Mouse (Mus musculus) kidney, postnatal 4 days (tissue): Measurements from ENCODE around the gene Mob2.
A peak's percentile ranks its signal among the peaks of the same experiment; 100 is the strongest.

ENCODE experiments used
- DNase-seq, 2 experiments: peaks; one replicate each; pipeline ENCODE4 v3.0.0; 2021; ENCODE audit warnings: mixed read lengths in 2 of 2

Mob2 gene

DNA sequence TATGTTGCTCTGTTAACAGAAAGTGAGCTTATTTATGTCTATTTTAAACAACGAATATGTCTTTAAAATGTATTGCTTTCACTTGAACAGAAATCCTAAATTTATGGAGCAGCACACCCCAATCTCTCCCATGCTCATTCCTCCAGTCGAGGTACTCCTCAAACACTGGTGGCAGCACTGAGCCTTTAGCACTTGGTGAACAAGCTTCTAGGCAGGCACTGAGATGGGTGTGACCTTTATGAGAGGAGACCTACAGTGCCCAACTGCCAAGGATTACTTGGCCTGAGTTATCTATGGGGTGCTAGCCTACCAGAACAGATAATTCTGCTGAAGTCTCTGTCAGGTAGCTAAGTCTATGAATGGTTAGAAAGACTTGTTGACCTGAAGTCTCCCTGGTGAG is 41.2 kb downstream of the Mob2 start:
- no peak for DNase-seq

GRCm38 (mm10) chr7:142016562-142016961 is 44.3 kb downstream of the Mob2 start:
- peak; percentile 68 to 70 for DNase-seq

DNA sequence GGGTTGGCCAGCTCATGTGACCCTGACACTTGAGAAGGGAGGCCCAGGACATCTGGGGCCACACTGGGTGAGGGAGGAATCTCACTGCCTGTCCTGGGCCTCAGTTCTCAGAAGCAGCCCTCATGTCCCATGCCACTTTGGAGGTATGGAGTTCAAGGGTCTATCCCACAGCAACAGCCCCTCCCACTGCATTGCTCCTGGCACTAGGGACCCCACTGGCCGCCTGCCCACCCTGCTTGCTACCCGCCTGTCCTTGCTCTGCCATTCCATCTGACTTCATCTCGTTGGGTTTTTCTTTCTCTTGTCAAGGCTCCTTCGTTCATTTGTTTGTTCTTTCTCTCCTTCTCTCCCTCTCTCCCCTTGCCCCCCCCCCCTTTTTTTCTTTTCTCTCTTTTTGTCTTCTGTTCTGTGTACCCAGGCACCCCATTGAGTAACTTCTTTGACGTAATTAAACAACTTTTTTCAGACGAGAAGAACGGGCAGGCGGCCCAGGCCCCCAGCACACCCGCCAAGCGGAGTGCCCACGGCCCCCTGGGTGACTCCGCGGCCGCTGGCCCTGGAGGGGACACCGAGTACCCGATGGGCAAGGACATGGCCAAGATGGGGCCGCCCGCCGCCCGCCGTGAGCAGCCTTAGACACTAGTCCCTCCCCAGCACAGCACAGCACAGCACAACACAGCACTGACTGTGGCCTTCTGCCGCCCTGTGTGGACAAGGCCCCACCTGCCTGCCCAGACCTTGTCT is 59.1 kb downstream of the Mob2 start:
- no peak for DNase-seq

GRCm38 (mm10) chr7:142000661-142001060 is 60.2 kb downstream of the Mob2 start:
- DNase-seq, result no peak

DNA sequence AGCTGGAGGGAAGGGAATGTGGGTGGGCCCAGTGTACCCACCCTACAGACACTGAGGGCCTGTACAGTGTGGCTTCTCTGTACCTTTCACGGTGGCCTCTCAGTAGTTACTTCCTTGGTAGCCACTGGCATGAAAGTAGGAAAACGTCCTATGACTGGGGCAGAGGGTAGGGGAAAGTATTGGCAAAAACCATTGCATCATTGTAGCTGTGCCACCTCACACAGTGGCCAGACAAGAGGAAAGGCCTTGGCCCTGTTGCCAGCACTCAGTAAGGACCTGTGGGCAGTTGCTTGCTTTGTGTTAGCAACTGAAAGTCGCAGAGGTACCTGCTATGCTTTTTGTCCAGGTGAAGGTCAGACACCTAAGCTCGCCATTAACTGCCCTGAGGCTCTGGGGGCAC is 66.7 kb downstream of the Mob2 start:
- no peak for DNase-seq

- DNase-seq, result no peak
These were observed 69.7 kb downstream of the Mob2 start for GRCm38 (mm10) chr7:141991183-141991582.

DNA sequence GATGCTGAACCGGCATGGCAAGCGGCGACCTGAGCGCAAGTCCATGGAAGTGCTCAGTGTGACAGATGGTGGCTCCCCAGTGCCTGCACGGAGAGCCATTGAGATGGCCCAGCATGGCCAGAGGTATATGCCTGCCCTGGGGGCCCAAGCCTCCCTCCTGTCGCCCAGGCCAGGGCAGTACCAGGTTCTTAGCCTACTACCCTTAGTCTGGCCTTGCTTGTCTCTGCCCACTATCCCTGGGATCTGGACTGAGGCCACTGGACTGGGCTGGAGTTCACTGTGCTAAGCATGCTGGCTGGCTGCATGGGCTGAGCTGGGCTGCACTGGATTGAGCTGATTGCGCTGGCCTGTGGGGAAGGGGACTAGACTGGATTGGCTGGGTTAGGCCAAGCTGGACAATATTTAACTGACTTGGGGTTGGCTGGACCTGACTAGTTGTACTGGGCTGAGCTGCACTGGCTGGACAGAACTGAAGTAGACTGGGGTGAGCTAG is 72.5 kb downstream of the Mob2 start:
- DNase-seq, result peak; percentile 41 to 65

DNA sequence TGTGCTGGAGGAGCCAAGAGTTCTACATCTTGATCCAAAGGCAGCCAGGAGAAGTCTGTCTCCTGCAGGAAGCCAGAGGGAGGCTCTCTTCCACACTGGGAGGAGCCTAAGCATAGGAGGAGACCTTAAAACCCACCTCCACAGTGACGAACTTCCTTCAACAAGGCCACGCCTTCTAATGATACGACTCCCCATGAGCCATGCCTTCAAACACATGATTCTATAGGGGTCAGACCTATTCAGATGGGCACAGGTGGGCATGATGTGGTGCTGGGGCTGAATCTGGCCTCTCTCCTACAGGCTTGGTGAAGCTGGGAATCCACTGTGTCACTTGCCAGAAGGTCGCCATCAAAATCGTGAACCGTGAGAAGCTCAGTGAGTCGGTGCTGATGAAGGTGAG is 79.6 kb downstream of the Mob2 start:
- DNase-seq, result no peak

DNA sequence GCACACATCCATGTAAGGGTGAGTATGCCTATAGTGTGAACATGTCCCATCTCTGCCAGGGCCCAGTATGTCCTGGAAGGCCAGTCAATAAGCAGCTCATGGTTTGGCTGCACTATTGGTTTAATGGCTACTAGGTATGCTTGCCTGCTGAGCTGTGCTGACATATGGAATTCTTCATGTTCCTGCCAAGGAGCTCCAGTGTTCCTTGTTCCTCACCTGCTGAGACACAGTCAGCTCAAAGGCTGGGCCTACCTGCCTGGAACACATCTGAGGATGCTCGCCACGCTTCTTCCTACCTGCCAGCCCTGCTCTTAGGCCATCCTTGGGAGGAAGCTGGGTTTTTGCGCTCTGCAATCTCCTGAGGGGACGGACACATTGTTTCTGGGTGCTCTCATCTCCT is 81.6 kb downstream of the Mob2 start:
- no peak for DNase-seq

DNA sequence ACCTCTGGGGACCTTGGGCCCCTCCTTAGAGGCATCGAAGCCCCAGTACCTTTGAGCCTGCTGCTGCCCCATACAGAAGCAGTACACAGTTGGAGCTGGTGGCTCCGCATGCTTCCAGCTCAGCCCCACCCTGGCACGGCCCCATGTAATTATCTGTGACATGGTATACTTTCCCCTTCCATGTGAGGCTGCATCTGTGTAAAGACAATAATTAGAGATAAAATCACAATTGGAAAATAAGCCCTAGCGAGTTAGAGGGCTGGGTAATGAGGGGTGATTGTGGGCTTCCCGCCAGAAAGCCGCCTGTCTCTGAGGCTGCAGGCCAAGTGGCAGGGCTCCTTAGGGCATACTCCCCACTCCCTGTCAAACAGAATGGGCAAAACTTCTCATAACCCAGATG is 82.9 kb downstream of the Mob2 start:
- DNase-seq, result no peak

DNA sequence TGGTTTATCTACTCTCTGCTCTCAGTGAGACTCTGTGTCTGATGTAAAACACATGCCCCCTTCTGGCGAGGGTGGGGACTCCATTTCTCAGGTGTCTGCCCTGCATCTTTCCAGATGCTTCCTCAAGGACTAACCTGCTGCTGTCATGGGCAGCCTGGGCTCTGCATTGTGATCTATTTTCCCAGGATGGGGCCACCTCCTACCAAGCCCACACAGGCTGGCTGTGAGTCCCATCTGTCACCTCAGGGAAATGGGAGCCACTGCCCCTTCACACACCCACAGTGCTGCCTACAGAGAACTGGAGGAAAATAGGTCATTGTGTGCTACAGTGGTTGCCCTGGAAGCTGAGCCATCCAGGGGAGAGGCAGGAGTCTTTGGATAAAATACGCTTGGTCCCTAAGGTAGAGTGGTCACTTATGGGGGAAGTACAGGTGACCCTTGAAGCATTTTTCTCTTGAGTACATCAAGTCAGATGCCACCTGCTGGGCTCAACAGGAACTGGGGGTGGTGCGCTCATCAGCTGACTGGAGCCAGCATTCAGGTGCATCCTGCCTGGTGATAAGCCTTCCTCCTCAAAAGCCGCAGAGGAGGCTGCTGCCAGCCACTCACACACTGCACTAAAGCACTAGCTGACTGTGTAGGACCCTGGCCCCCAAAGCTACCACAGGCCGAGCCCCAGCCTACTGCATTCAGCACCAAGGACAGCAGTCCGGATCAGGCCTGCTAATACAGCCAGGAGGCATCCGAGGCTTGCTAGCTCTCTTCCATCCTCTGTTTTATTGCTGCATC is 87.8 kb downstream of the Mob2 start:
- peak; percentile 81 to 82 for DNase-seq

GRCm38 (mm10) chr7:141966281-141966680 is 94.6 kb downstream of the Mob2 start:
- DNase-seq, result no peak

DNA sequence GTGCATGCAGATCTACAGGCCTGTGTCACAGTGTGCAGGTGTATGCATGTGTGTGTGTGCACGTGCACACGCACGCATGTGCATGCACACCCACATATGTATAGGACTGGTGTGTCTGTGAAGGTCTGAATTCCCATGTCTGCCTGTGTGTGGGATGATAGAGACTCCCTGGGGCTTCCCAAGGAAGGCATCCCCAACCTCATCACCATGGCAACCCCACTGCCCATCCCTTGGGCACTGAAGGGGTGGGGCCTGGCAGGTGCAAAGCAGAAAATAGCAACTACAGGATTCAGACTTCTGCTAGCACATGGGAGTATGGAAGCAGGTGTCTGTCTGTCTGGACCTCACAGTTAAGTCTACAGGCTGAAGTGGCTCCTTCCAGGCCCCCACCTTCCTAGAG is 98.3 kb downstream of the Mob2 start:
- DNase-seq, result no peak

- no peak for DNase-seq
These were observed 99.4 kb downstream of the Mob2 start for GRCm38 (mm10) chr7:141961491-141961890.

DNA sequence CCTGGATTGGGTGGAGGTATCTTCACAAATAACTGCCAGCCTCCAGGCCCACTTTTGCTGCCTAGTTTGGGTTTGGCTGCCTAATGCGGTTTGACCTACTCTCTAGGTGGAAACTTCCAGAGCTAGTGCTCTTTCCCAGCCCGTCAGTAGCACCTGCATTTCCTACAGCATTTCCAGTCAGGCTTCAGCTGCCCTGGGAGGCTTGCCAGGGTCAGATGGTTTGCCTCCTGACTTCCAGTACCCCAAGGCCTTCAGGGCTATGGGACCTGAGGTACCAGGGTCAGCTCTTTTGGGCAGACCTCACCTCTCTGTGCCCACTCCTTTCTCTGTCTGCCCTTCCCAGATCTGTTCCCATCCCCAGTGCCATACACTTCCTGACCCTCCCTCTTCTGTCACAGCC is 99.9 kb downstream of the Mob2 start:
- no peak for DNase-seq

DNA sequence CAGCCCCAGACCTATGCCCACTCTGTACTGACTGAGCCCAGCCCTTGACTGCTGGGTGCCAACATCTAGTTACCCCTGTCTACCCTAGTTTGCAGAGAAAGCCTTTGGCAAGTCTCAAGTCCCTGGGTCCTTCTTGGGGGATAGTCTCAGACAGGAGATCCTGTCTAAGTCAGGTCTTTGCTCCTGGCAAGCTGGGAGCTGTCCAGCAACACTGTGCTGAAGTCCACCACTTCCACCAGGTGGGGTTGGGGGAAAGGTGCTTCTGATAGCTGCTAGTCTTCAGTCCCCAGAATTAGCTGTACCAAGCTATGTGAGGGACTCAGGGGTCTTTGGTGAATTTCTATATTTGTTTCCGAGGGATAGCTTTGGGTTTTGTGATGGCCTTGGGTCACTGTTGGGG is 101.7 kb downstream of the Mob2 start:
- peak; percentile 75 to 76 for DNase-seq
